Mouse (Mus musculus): ENCODE measurements around the gene Glp2r. TPM values are rescaled to one million over a fixed set of nuclear protein-coding genes. Genes with fewer than 3 reads are reported as not detected.

Glp2r gene
- total RNA-seq, 1 experiment = not detected

DNA sequence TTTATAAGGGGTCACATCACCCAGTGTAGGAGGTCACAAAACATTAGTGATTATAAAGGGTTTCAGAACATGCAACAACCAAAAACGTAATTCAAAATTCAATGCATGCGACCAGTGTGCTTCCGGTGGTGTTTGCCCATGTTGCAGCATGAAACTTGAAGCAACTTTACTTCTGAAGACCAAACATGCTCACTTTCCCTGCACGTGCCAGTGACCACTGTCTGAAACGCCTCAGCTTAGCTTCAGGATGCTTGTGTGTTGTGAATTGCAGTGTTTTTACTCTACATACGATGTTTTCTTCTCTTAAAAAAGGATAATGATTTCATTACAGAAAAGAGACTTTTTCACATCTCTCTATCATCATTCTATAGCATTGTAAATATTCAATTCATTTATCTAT is 32.6 kb downstream of the Glp2r start:
- Histone ChIP-seq H3K27ac (ENCODE audit: insufficient read depth, low read depth, low read length, poor library complexity, severe bottlenecking) (no peak overlapping the region), H3K36me3 (ENCODE audit: control insufficient read depth, insufficient read depth, low read length, poor library complexity, severe bottlenecking) (no peaks in the 10 kb centered on the region), H3K4me1 (ENCODE audit: control insufficient read depth in 2 of 2, insufficient read depth in 2 of 2, low read length in 2 of 2, poor library complexity in 1 of 2) (no peaks in the 10 kb centered on the region), H3K4me3 (ENCODE audit: insufficient read depth in 1 of 2, low read depth in 1 of 2, low read length in 2 of 2, poor library complexity in 1 of 2, severe bottlenecking in 1 of 2) (no peak overlapping the region), H3K9ac (ENCODE audit: insufficient read depth, low read depth, low read length, poor library complexity, severe bottlenecking) (no peak overlapping the region), H3K9me3 (ENCODE audit: control insufficient read depth, insufficient read depth, low read depth, low read length) (no peaks in the 10 kb centered on the region)
- no peak for DNase-seq (ENCODE audit: low read depth, low spot score)
- TF ChIP-seq ZNF384 (IDR thresholded peaks at IDR 0.05; ENCODE audit: low read depth, low read length) (no peak), CHD2 (IDR thresholded peaks at IDR 0.05; ENCODE audit: low read depth, low read length) (no peak), MAFK (IDR thresholded peaks at IDR 0.05; ENCODE audit: insufficient read depth, low read depth, low read length) (no peak), ZC3H11A (IDR thresholded peaks at IDR 0.05; ENCODE audit: borderline replicate concordance, low read depth, low read length) (no peak), HCFC1 (IDR thresholded peaks at IDR 0.05; ENCODE audit: borderline replicate concordance, insufficient read depth, low read length) (no peak)
- in situ Hi-C loops (cut with MboI; ENCODE audit: low sequenced_read_pairs in 2 of 2, unreplicated experiment in 2 of 2) = no loop called here

- TF ChIP-seq HCFC1 (IDR thresholded peaks at IDR 0.05; ENCODE audit: borderline replicate concordance, insufficient read depth, low read length) (no peak), ZC3H11A (IDR thresholded peaks at IDR 0.05; ENCODE audit: borderline replicate concordance, low read depth, low read length) (no peak), CHD2 (IDR thresholded peaks at IDR 0.05; ENCODE audit: low read depth, low read length) (no peak), MAFK (IDR thresholded peaks at IDR 0.05; ENCODE audit: insufficient read depth, low read depth, low read length) (no peak), ZNF384 (IDR thresholded peaks at IDR 0.05; ENCODE audit: low read depth, low read length) (no peak)
- Histone ChIP-seq H3K4me3 (ENCODE audit: insufficient read depth in 1 of 2, low read depth in 1 of 2, low read length in 2 of 2, poor library complexity in 1 of 2, severe bottlenecking in 1 of 2) (no peak overlapping the region), H3K9me3 (ENCODE audit: control insufficient read depth, insufficient read depth, low read depth, low read length) (no peaks in the 10 kb centered on the region), H3K36me3 (ENCODE audit: control insufficient read depth, insufficient read depth, low read length, poor library complexity, severe bottlenecking) (no peaks in the 10 kb centered on the region), H3K4me1 (ENCODE audit: control insufficient read depth in 2 of 2, insufficient read depth in 2 of 2, low read length in 2 of 2, poor library complexity in 1 of 2) (no peaks in the 10 kb centered on the region), H3K27ac (ENCODE audit: insufficient read depth, low read depth, low read length, poor library complexity, severe bottlenecking) (no peak overlapping the region), H3K9ac (ENCODE audit: insufficient read depth, low read depth, low read length, poor library complexity, severe bottlenecking) (no peak overlapping the region)
- in situ Hi-C loops (cut with MboI; ENCODE audit: low sequenced_read_pairs in 2 of 2, unreplicated experiment in 2 of 2) = no loop called here
- DNase-seq (ENCODE audit: low read depth, low spot score) = no peak
Observed at GRCm38 (mm10) chr11:67734597-67734996, 36.4 kb downstream of the Glp2r start.

GRCm38 (mm10) chr11:67733726-67734125 is 37.2 kb downstream of the Glp2r start:
- Histone ChIP-seq H3K9me3 (ENCODE audit: control insufficient read depth, insufficient read depth, low read depth, low read length) (no peaks in the 10 kb centered on the region), H3K27ac (ENCODE audit: insufficient read depth, low read depth, low read length, poor library complexity, severe bottlenecking) (no peak overlapping the region), H3K4me1 (ENCODE audit: control insufficient read depth in 2 of 2, insufficient read depth in 2 of 2, low read length in 2 of 2, poor library complexity in 1 of 2) (no peaks in the 10 kb centered on the region), H3K4me3 (ENCODE audit: insufficient read depth in 1 of 2, low read depth in 1 of 2, low read length in 2 of 2, poor library complexity in 1 of 2, severe bottlenecking in 1 of 2) (no peak overlapping the region), H3K36me3 (ENCODE audit: control insufficient read depth, insufficient read depth, low read length, poor library complexity, severe bottlenecking) (no peaks in the 10 kb centered on the region), H3K9ac (ENCODE audit: insufficient read depth, low read depth, low read length, poor library complexity, severe bottlenecking) (no peak overlapping the region)
- no peak for DNase-seq (ENCODE audit: low read depth, low spot score)
- in situ Hi-C loops (cut with MboI; ENCODE audit: low sequenced_read_pairs in 2 of 2, unreplicated experiment in 2 of 2) = no loop called here
- TF ChIP-seq ZNF384 (IDR thresholded peaks at IDR 0.05; ENCODE audit: low read depth, low read length) (no peak), ZC3H11A (IDR thresholded peaks at IDR 0.05; ENCODE audit: borderline replicate concordance, low read depth, low read length) (no peak), CHD2 (IDR thresholded peaks at IDR 0.05; ENCODE audit: low read depth, low read length) (no peak), MAFK (IDR thresholded peaks at IDR 0.05; ENCODE audit: insufficient read depth, low read depth, low read length) (no peak), HCFC1 (IDR thresholded peaks at IDR 0.05; ENCODE audit: borderline replicate concordance, insufficient read depth, low read length) (no peak)

DNA sequence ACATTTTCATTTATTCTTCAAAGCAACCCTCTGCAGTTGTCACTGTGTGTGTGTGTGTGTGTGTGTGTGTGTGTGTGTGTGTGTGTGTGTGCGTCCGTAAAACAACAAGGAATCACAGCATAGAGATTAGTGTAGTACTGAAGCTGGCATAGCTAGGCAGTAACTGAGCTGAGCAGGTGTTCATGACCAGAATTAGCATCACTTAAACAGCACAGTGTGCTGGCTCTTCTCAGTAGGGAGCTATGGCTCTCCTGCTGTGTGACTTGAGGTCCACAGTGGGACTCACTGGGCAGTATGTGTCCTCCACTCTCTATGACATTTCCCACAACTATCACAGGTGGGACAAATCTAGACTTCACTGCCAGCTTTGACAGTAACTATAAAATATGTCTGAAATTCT is 39.9 kb downstream of the Glp2r start:
- TF ChIP-seq MAFK (IDR thresholded peaks at IDR 0.05; ENCODE audit: insufficient read depth, low read depth, low read length) = no peak
- TF ChIP-seq ZNF384 (IDR thresholded peaks at IDR 0.05; ENCODE audit: low read depth, low read length) = no peak
- TF ChIP-seq CHD2 (IDR thresholded peaks at IDR 0.05; ENCODE audit: low read depth, low read length) = no peak
- no peak for TF ChIP-seq ZC3H11A (IDR thresholded peaks at IDR 0.05; ENCODE audit: borderline replicate concordance, low read depth, low read length)
- TF ChIP-seq HCFC1 (IDR thresholded peaks at IDR 0.05; ENCODE audit: borderline replicate concordance, insufficient read depth, low read length) = no peak
- Histone ChIP-seq H3K27ac (ENCODE audit: insufficient read depth, low read depth, low read length, poor library complexity, severe bottlenecking) (no peak overlapping the region), H3K4me3 (ENCODE audit: insufficient read depth in 1 of 2, low read depth in 1 of 2, low read length in 2 of 2, poor library complexity in 1 of 2, severe bottlenecking in 1 of 2) (no peak overlapping the region), H3K9ac (ENCODE audit: insufficient read depth, low read depth, low read length, poor library complexity, severe bottlenecking) (no peak overlapping the region), H3K36me3 (ENCODE audit: control insufficient read depth, insufficient read depth, low read length, poor library complexity, severe bottlenecking) (no peaks in the 10 kb centered on the region), H3K9me3 (ENCODE audit: control insufficient read depth, insufficient read depth, low read depth, low read length) (no peaks in the 10 kb centered on the region), H3K4me1 (ENCODE audit: control insufficient read depth in 2 of 2, insufficient read depth in 2 of 2, low read length in 2 of 2, poor library complexity in 1 of 2) (no peaks in the 10 kb centered on the region)
- no peak for DNase-seq (ENCODE audit: low read depth, low spot score)
- in situ Hi-C loops (cut with MboI; ENCODE audit: low sequenced_read_pairs in 2 of 2, unreplicated experiment in 2 of 2) = no loop called here

GRCm38 (mm10) chr11:67728726-67729125 is 42.2 kb downstream of the Glp2r start:
- no peak overlapping the region for H3K4me3 ChIP-seq (ENCODE audit: insufficient read depth in 1 of 2, low read depth in 1 of 2, low read length in 2 of 2, poor library complexity in 1 of 2, severe bottlenecking in 1 of 2)
- no peaks in the 10 kb centered on the region for H3K9me3 ChIP-seq (ENCODE audit: control insufficient read depth, insufficient read depth, low read depth, low read length)
- in situ Hi-C loops (cut with MboI; ENCODE audit: low sequenced_read_pairs in 2 of 2, unreplicated experiment in 2 of 2) = no loop called here
- no peaks in the 10 kb centered on the region for H3K4me1 ChIP-seq (ENCODE audit: control insufficient read depth in 2 of 2, insufficient read depth in 2 of 2, low read length in 2 of 2, poor library complexity in 1 of 2)
- DNase-seq (ENCODE audit: low read depth, low spot score) = no peak
- no peaks in the 10 kb centered on the region for H3K36me3 ChIP-seq (ENCODE audit: control insufficient read depth, insufficient read depth, low read length, poor library complexity, severe bottlenecking)
- H3K9ac ChIP-seq (ENCODE audit: insufficient read depth, low read depth, low read length, poor library complexity, severe bottlenecking) = no peak overlapping the region
- no peak for TF ChIP-seq ZC3H11A (IDR thresholded peaks at IDR 0.05; ENCODE audit: borderline replicate concordance, low read depth, low read length)
- TF ChIP-seq CHD2 (IDR thresholded peaks at IDR 0.05; ENCODE audit: low read depth, low read length) = no peak
- TF ChIP-seq ZNF384 (IDR thresholded peaks at IDR 0.05; ENCODE audit: low read depth, low read length) = no peak
- no peak for TF ChIP-seq MAFK (IDR thresholded peaks at IDR 0.05; ENCODE audit: insufficient read depth, low read depth, low read length)
- H3K27ac ChIP-seq (ENCODE audit: insufficient read depth, low read depth, low read length, poor library complexity, severe bottlenecking) = no peak overlapping the region

All from ES-E14 (cell line).